14 mouse cellular contexts compared by ENCODE assay signal in genomic region chr6:31659901-31660300, GRCm38 (mm10).
"Had no signal": no experiment of that assay in that cellular context is flagged by ENCODE, and none has a peak within 500 bp of the region (broad histone marks: within the 10 kb centered on the region; RNA-seq: fewer than 3 reads in every experiment).

No protein-coding gene starts in this region.

- H3K9ac ChIP-seq: lung, embryonic 14.5 days; midbrain, embryonic 13.5 days; midbrain, embryonic 15.5 days; neural tube, embryonic 12.5 days; stomach, embryonic 15.5 days had no signal

- H3K4me1 ChIP-seq: midbrain, embryonic 13.5 days; neural tube, embryonic 12.5 days; stomach, embryonic 15.5 days had no signal

- H3K4me2 ChIP-seq: lung, embryonic 14.5 days; midbrain, embryonic 11.5 days; midbrain, embryonic 13.5 days; midbrain, embryonic 15.5 days; neural tube, embryonic 12.5 days; stomach, embryonic 15.5 days had no signal

- H3K27me3 ChIP-seq: neural tube, embryonic 12.5 days; stomach, embryonic 15.5 days had no signal

- DNase-seq: lung, adult 18-20 months; lung, embryonic 14.5 days; lung, postnatal 10 days; lung, postnatal 4 days; right cerebral cortex, postnatal 14 days; thymus, adult 18-20 months; thymus, postnatal 14 days; thymus, postnatal 36 days had no signal

- H3K27ac ChIP-seq: midbrain, embryonic 13.5 days; midbrain, embryonic 15.5 days; neural tube, embryonic 12.5 days; stomach, embryonic 15.5 days; stomach, postnatal 0 days had no signal

- H3K36me3 ChIP-seq: midbrain, embryonic 13.5 days; midbrain, embryonic 15.5 days; neural tube, embryonic 12.5 days; stomach, embryonic 15.5 days had no signal

- H3K4me3 ChIP-seq: midbrain, embryonic 13.5 days; midbrain, embryonic 15.5 days; neural tube, embryonic 12.5 days; stomach, embryonic 15.5 days had no signal

- H3K9me3 ChIP-seq: midbrain, embryonic 13.5 days; midbrain, embryonic 15.5 days; neural tube, embryonic 12.5 days; stomach, embryonic 15.5 days had no signal
